Mouse (Mus musculus) hindbrain, embryonic 13.5 days (tissue): ENCODE results near the gene Phc3. TPM values are rescaled to one million over a fixed set of nuclear protein-coding genes. Genes with fewer than 3 reads are reported as not detected.

Source experiments
- ATAC-seq: fragments of 200-750 bp; cut with Nextera tagmentation; 2 replicates; pipeline ENCODE4 v1.8.0; 2017; ENCODE audit warnings: moderate TSS enrichment; ENCODE audit not compliant: low FRiP score
- H3K27ac ChIP-seq: fragments of 300-500 bp; sonication (generic); 2 replicates; pipeline ENCODE4 v1.5.1; 2015; ENCODE audit warnings: inconsistent platforms, mild to moderate bottlenecking, moderate library complexity
- H3K27me3 ChIP-seq: fragments of 300-500 bp; sonication (generic); 2 replicates; pipeline ENCODE4 v1.6.1; 2015; ENCODE audit warnings: mild to moderate bottlenecking, inconsistent platforms
- H3K36me3 ChIP-seq: fragments of 300-500 bp; sonication (generic); 2 replicates; pipeline ENCODE4 v1.6.1; 2015; ENCODE audit warnings: mild to moderate bottlenecking, inconsistent platforms
- H3K4me1 ChIP-seq: fragments of 300-500 bp; sonication (generic); replicated peaks from 2 replicates; pipeline ENCODE4 v1.6.1; 2015; ENCODE audit warnings: inconsistent platforms
- H3K4me2 ChIP-seq: fragments of 300-500 bp; sonication (generic); 2 replicates; pipeline ENCODE4 v1.6.1; 2015; ENCODE audit warnings: inconsistent platforms, mild to moderate bottlenecking, moderate library complexity
- H3K4me3 ChIP-seq: fragments of 300-500 bp; sonication (generic); 2 replicates; pipeline ENCODE4 v1.5.1; 2015; ENCODE audit warnings: mild to moderate bottlenecking, inconsistent platforms
- H3K9ac ChIP-seq: fragments of 300-500 bp; sonication (generic); 2 replicates; pipeline ENCODE4 v1.6.1; 2015; ENCODE audit warnings: mild to moderate bottlenecking, inconsistent platforms
- H3K9me3 ChIP-seq: fragments of 300-500 bp; sonication (generic); 2 replicates; pipeline ENCODE4 v1.6.1; 2016; ENCODE audit warnings: inconsistent platforms
- WGBS: fragments of 180-500 bp; shearing (Covaris S2); methylation state at CpG from one replicate; pipeline ENCODE4 v1.1.7; 2015; 5-methylcytosine and 5-hydroxymethylcytosine counted together
- polyA plus RNA-seq: library from polyadenylated mRNA; unstranded; fragments of >200 nt; fragmentation: Nextera tagmentation; extraction: Ambion mirVana; gene quantifications from 2 replicates; pipeline ENCODE4 v1.2.1, GENCODE M21; 2015

The Phc3 gene
- polyA plus RNA-seq: 7.5 and 8.1 TPM in 2 replicates

DNA sequence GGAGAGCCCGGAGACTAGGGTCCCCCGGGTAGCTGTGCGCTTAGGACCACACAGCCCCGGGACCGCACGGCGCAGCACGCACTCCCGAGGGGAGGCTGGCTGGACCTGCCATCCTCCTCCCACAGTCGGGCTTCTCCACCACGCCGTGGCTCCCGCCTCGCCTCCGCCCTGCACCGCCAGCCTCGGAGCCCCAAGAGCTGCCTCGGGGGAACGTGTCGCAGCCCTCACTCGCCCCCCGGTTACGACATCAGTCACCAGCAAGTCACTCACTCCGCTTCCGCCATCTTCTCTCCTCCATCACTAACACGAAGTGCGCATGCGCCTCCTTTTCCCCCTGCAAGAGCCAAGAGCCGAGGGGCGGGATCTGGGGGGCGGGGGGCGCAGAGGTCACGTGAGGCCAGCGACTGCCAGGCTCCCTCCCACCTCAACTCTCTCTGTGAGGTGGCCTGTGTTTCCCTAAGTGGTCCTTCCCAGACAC lies at the start of gene Phc3:
Gene Phc3, minus strand, starts transcription at position 312 of the 478 bp plus-strand sequence.
- WGBS: under 1% methylated on average over 33 of the region's 34 CpGs

DNA sequence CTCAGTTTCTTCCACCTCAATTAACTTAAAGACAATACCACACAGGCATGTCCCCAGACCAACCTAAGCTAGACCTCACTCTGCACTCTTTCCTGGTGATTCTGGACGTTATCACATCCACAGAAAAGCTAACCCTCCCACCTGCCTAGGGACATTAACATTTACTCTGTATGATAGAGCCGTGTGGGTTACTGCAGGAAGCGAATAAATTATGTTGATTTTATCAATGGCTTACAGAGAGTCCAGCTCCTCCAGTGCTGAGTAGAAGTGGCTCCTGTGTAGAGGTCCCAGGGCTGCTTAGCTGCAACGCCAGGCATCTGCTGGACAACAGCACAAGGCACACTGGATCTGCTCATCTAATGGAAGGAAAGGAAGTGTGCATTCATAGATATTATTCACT lies 48.4 kb upstream of the Phc3 start:
- no peak overlapping the region for H3K9ac ChIP-seq
- ATAC-seq: 0 out of 2 replicates have a peak, but pooled peaks have one; percentile 43
- no peaks in the 10 kb centered on the region for H3K27me3 ChIP-seq
- H3K27ac ChIP-seq: no peak overlapping the region
- H3K4me2 ChIP-seq: no peak overlapping the region
- H3K9me3 ChIP-seq: no peaks in the 10 kb centered on the region
- peaks cover 7% of the 10 kb centered on the region; the same call in 1 of the 2 replicates for H3K36me3 ChIP-seq
- 40% methylated on average over 4 of the region's 4 CpGs for whole genome bisulfite sequencing
- H3K4me3 ChIP-seq: no peak overlapping the region
- peaks cover 22% of the 10 kb centered on the region for H3K4me1 ChIP-seq

More for the DNA sequence above, at the start of gene Phc3:
- Histone ChIP-seq H3K4me2 (peak within 1 kb of the TSS; percentile 67), H3K9ac (peak within 1 kb of the TSS; percentile 98), H3K4me1 (peaks cover 13% of the 10 kb centered on the region), H3K36me3 (peaks cover 17% of the 10 kb centered on the region), H3K27me3 (no peaks in the 10 kb centered on the region), H3K4me3 (peak within 1 kb of the TSS; percentile 98), H3K9me3 (no peaks in the 10 kb centered on the region), H3K27ac (peak within 1 kb of the TSS; percentile 94)
- ATAC-seq: peak; percentile 95

DNA sequence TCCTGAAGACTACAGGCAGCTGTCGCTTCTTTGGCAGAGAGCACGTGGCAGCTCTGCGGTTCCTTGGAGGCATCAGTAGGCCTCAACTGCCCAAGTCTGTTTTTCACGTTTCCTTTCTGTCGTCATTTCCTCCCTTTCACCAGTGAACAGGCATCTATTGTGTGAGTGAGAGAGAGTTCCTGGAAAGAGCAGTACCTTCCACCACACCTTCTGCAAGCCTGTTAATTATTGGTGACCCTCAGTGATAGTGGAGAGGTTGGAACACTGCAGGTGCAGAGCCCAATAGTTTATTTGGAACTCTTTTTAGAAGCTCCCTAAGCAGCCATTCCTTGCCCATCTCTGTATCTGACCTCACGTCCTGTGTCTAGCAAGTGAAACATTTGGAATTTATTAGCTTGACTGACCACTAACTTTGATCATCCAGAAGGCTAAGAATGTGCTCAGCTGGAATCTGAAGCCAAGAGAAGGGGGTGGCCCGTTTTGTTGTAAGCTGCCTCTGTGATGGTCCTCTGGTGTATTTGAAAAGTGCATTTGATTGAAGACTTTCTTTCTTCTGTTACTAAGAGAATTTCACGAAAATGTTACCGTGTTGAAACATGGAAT lies 47.5 kb upstream of the Phc3 start:
- ATAC-seq: no peak
- no peak overlapping the region for H3K27ac ChIP-seq
- no peak overlapping the region for H3K4me3 ChIP-seq
- H3K9ac ChIP-seq: no peak overlapping the region
- H3K27me3 ChIP-seq: no peaks in the 10 kb centered on the region
- 0 out of 2 replicates have a peak, but pooled peaks cover 2% of the 10 kb centered on the region for H3K36me3 ChIP-seq
- 38% methylated on average over 9 of the region's 9 CpGs for WGBS
- H3K4me2 ChIP-seq: no peak overlapping the region
- H3K4me1 ChIP-seq: peaks cover 22% of the 10 kb centered on the region
- no peaks in the 10 kb centered on the region for H3K9me3 ChIP-seq

DNA sequence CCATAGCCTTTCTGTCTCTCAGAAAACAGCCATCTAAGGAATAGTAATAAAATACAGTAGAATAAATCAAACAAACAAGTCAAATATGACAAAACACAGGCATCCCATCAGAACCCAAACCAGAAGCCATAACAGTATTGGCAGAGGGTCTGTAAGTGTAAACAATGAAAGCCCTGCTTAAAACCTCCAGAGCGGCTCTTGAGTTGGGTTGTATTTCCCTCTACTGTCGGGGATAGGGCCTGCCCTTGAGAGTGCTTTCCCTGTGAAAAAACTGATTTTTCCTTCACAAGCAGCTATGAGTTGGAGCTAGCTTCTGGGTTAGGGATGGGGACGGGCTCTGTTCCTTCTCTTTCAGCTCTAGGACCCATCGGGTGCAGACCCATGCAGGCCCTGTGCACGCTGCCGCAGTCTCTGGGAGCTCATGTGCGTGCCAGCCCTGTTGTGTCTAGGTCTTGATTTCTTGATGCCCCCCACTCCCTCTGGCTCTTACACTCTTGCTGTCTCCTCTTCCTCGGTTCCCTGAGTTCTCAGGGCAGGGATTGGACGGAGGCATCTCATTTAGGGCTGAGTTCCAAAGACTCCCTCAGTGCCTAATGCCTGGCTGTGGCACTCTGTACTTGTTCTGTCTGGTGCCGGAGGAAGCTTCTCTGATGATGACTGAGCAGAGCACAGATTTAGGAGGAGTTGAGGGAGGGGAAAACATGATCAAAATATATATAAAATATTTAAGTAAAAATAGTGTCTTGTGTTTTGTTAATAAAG lies 46.6 kb upstream of the Phc3 start:
- Histone ChIP-seq H3K4me2 (no peak overlapping the region), H3K9me3 (no peaks in the 10 kb centered on the region), H3K27ac (no peak overlapping the region), H3K4me1 (peaks cover 22% of the 10 kb centered on the region), H3K9ac (no peak overlapping the region), H3K4me3 (no peak overlapping the region), H3K27me3 (no peaks in the 10 kb centered on the region), H3K36me3 (0 out of 2 replicates have a peak, but pooled peaks cover 2% of the 10 kb centered on the region)
- ATAC-seq: no peak
- WGBS: 85% methylated on average over 10 of the region's 10 CpGs

DNA sequence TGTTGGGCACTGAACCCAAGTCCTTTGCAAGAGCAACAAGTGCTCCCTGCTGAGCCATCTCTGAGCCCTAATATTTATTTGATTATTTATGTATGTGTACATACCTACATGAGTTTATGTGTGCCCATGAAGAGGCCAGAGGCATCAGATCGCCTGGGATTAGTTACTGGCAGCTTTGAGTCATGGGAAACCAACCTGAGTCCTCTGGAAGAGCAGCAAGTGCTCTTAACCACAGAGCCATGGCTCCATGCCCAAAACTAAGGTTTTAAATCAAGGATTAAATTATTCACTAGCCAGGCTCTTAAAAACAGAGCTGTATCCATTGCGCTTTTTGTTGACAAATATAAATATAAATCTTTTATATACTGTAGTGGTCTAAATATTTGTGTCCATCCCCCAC lies 45.2 kb upstream of the Phc3 start:
- WGBS: 90% methylated on average over 2 of the region's 2 CpGs
- H3K27ac ChIP-seq: no peak overlapping the region
- H3K9me3 ChIP-seq: no peaks in the 10 kb centered on the region
- no peak for ATAC-seq
- no peak overlapping the region for H3K4me2 ChIP-seq
- H3K27me3 ChIP-seq: no peaks in the 10 kb centered on the region
- H3K9ac ChIP-seq: no peak overlapping the region
- H3K4me1 ChIP-seq: peaks cover 22% of the 10 kb centered on the region
- no peaks in the 10 kb centered on the region for H3K36me3 ChIP-seq
- no peak overlapping the region for H3K4me3 ChIP-seq

DNA sequence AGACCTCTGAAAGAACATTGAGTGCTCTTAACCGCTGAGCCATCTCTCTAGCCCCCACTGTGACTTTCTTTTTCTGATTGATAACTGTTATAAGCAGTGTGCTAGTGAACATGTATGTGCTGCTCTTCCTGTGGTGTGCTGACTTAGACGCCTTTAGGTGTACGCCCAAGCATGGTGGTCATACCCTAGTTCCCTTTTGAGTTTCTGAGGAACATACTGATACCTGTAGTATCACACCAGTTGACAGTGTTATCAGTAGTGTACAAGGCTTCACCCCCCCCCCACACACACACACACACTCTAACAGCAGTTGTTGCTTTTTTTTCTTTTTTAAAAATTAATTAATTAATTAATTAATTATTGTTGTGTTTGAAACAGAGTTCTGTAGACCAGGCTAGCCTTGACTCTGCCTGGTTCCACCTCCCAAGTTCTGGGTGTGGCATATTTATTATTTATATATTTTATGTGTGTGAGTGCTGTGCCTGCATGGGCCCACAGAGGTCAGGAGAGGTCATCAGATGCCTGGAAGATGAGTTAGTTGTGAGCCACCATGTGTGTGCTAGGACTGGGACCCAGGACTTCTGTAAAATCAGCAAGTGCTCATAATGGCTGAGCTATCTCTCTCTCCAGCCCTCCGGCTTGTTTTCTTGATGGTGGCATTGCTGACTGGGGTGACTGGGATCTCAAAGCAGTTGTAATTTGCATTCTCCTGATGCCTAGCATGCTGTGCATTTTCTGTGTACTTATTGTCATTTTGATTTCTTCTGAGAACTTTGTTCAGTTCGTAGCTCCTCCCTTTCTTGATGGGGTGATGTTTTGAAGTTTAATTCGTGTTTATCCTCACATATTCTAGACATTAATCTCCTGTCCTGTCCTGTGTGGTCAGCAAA lies 35.4 kb upstream of the Phc3 start:
- no peaks in the 10 kb centered on the region for H3K27me3 ChIP-seq
- no peak for ATAC-seq
- no peak overlapping the region for H3K4me3 ChIP-seq

DNA sequence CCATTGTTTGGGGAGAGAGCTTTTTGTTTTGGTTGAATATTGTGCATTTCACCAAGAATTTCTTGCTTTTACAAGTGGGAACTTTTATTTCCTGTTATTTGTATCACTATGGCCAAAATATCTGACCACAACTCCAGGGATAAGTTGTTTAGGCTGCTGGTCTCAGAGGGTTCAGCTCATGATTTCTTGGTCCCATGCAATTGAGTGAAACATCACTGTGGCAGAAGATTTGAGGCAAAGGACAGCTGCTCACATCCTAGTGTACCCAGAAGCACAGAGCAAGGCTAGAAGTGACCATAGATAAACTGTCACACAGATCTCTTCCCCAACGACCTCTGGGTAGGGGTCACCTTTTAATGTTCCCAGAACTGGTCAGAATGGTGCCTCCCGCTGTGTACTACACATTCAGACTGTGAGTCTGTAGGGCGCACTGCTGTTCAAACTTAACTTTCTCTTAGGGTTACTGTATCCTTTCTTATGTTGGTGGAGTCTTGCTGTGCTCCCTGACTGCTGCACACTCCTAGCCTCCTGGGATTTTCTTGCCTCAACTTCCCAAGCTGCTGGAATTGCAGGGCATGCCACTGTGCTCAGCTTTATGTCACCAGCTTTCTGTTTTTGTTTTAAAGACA lies 31.9 kb upstream of the Phc3 start:
- H3K27ac ChIP-seq: no peak overlapping the region
- WGBS: 42% methylated on average over 3 of the region's 3 CpGs
- no peaks in the 10 kb centered on the region for H3K9me3 ChIP-seq
- no peak overlapping the region; the same call in 1 of the 2 replicates for H3K9ac ChIP-seq
- no peaks in the 10 kb centered on the region for H3K36me3 ChIP-seq
- no peak overlapping the region for H3K4me2 ChIP-seq
- ATAC-seq: no peak
- H3K27me3 ChIP-seq: no peaks in the 10 kb centered on the region
- no peak overlapping the region for H3K4me3 ChIP-seq
- peaks cover 25% of the 10 kb centered on the region for H3K4me1 ChIP-seq

More for the DNA sequence above, 35.4 kb upstream of the Phc3 start:
- no peaks in the 10 kb centered on the region for H3K9me3 ChIP-seq
- peaks cover 13% of the 10 kb centered on the region for H3K4me1 ChIP-seq
- H3K27ac ChIP-seq: no peak overlapping the region
- H3K4me2 ChIP-seq: no peak overlapping the region
- no peak overlapping the region for H3K9ac ChIP-seq
- WGBS: 72% methylated on average over 6 of the region's 6 CpGs
- H3K36me3 ChIP-seq: no peaks in the 10 kb centered on the region

DNA sequence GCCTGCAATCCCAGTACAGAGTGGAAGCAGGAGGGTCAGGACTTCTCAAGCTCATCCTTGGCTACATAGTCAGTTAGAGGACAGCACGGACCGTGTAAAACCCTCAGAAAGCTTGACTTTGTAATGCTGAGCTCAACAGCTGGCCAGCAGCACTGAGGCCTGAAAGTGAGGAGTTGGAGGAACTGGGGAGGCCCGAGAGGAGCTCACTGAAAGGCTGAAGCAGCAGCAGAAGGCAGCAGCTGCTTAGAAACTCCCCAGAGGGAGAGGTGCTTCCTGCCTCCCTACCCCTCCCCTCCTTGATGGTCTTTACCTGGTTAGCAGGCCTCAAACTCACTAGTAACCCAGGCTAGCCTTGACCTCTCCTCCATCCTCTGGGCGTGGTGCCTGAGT lies 30.8 kb upstream of the Phc3 start:
- Histone ChIP-seq H3K4me2 (no peak overlapping the region), H3K4me1 (peaks cover 25% of the 10 kb centered on the region), H3K4me3 (no peak overlapping the region), H3K27ac (no peak overlapping the region), H3K27me3 (no peaks in the 10 kb centered on the region), H3K9ac (0 out of 2 replicates have a peak overlapping the region, but pooled peaks have one; percentile 3), H3K36me3 (no peaks in the 10 kb centered on the region), H3K9me3 (no peaks in the 10 kb centered on the region)
- WGBS: 41% methylated on average over 4 of the region's 4 CpGs
- ATAC-seq: no peak

DNA sequence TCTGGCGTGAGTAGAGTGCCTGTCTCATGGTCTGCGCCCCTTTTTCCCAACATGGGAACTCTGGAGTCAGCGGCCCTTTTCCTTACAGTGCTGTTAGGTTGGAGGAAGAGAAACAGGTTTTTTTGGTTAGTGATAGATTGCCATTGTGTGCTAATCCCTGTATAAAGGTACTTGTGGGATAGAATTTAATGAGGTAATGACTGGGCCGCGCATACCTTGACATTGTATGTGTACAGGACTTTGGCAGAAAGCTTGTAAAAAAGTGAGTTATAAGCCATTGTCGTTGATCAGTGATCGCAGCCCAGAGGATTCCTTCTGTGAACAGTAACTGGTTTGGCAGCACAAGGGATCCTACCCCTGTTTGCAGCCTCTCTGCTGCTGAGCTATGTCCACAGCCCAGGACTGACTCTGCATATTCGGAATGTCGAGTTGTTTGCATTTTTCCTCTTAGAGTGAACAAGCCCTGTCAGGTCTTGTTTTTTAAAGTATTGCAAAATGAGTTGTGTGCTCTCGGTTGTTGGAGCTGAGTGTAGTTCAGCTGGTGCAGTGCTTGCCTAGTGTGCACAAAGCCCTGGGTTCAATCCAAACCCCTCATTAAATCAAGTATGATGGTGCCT lies 30.3 kb upstream of the Phc3 start:
- ATAC-seq: no peak
- Histone ChIP-seq H3K4me2 (no peak overlapping the region), H3K4me3 (no peak overlapping the region), H3K9me3 (no peaks in the 10 kb centered on the region), H3K36me3 (no peaks in the 10 kb centered on the region), H3K9ac (0 out of 2 replicates have a peak overlapping the region, but pooled peaks have one; percentile 3), H3K4me1 (peaks cover 29% of the 10 kb centered on the region), H3K27me3 (no peaks in the 10 kb centered on the region), H3K27ac (no peak overlapping the region)
- 68% methylated on average over 10 of the region's 10 CpGs for whole genome bisulfite sequencing

DNA sequence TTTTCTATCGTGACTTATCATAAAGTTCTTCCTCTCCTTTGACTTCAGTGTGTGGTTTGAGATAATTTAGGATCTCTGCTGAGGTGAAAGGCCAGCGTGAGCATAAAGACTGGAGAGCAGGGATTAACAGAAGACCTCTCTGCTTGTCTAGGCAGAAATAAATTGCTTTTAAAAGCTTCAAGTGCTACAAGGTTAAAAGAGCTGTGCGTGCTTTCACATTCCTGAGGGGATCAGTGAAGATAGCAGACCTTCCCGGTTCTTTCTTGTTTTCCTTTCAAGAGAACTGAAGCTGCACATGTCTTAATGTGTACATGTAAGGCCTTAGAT lies 27.4 kb upstream of the Phc3 start:
- H3K36me3 ChIP-seq: no peaks in the 10 kb centered on the region
- peak overlapping the region; percentile 89 for H3K9ac ChIP-seq
- peak overlapping the region; percentile 83 for H3K4me3 ChIP-seq
- ATAC-seq: no peak
- H3K4me1 ChIP-seq: peaks cover 29% of the 10 kb centered on the region
- H3K27ac ChIP-seq: no peak overlapping the region
- no peaks in the 10 kb centered on the region for H3K9me3 ChIP-seq
- H3K27me3 ChIP-seq: no peaks in the 10 kb centered on the region
- H3K4me2 ChIP-seq: peak overlapping the region; percentile 64
- WGBS: 5% methylated on average over 4 of the region's 4 CpGs

DNA sequence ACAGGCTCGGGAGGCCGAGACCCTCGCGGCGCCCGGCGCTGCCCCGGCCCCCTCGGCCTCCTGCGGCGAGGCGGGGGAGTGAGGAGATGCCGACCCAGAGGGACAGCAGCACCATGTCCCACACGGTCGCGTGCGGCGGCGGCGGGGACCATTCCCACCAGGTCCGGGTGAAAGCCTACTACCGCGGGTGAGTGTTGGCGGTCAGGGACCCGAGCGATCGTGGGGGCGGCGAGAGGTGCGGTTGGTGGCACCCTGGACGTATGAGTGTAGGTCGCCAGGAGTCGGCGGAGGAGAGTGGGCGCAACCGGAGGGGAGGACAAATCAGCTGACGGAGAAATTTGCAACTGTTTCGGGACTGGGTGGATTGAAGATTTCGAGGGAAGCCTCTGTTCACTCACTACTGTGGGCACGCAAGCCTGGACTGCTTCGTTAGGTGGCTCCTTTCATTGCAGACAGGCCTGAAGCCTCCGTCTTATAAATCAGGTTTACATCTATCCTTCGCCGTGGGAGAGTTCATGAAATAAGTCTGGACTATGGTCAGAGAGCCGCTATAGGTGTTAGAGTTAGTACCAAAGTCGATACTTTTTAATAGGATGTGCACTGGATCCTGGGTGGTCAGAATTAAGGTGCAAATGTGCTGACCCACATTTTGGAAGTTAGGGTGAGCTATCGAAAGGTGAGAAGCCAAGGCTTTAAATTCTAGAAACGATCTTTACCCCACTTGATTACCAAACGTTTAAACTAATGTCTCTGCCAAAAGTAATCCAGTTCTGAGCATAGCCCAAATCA lies 26.9 kb upstream of the Phc3 start:
- peak; percentile 82 for ATAC-seq

More for the DNA sequence above, 26.9 kb upstream of the Phc3 start:
- Histone ChIP-seq H3K4me2 (peak overlapping the region; percentile 64), H3K9ac (peak overlapping the region; percentile 89), H3K9me3 (no peaks in the 10 kb centered on the region), H3K27me3 (no peaks in the 10 kb centered on the region), H3K4me1 (peaks cover 24% of the 10 kb centered on the region), H3K36me3 (no peaks in the 10 kb centered on the region), H3K4me3 (peak overlapping the region; percentile 83), H3K27ac (peak overlapping the region; percentile 86)
- under 1% methylated on average over 45 of the region's 49 CpGs for WGBS
